Mouse (Mus musculus): Measurements from ENCODE around the gene Nrxn1. TPM values are rescaled to one million over a fixed set of nuclear protein-coding genes. Genes with fewer than 3 reads are reported as not detected.

Nrxn1 gene
- total RNA-seq, 2 experiments from 2014 or later, result 630 to 637 TPM

- no peak for DNase-seq
- intact Hi-C loops (cut with DNase I), result no loop called here
Measured at GRCm38 (mm10) chr17:90207617-90208016, 885.3 kb downstream of the Nrxn1 start.

GRCm38 (mm10) chr17:90203993-90204392, 888.9 kb downstream of the Nrxn1 start:
- no peak for DNase-seq
- intact Hi-C loops (cut with DNase I), result no loop called here

GRCm38 (mm10) chr17:90202785-90203184, 890.1 kb downstream of the Nrxn1 start:
- intact Hi-C loops (cut with DNase I), result no loop called here
- DNase-seq, result no peak

- intact Hi-C loops (cut with DNase I), result no loop called here
- peak; percentile 40 for DNase-seq
Measured at GRCm38 (mm10) chr17:90196772-90197171, 896.1 kb downstream of the Nrxn1 start.

GRCm38 (mm10) chr17:90141602-90142001, 951.3 kb downstream of the Nrxn1 start:
- DNase-seq, result peak; percentile 63
- intact Hi-C loops (cut with DNase I), result no loop called here

- intact Hi-C loops (cut with DNase I), result no loop called here
- peak; percentile 7 for DNase-seq
Measured at GRCm38 (mm10) chr17:90130836-90131235, 962.0 kb downstream of the Nrxn1 start.

GRCm38 (mm10) chr17:90129183-90129582, 963.7 kb downstream of the Nrxn1 start:
- intact Hi-C loops (cut with DNase I), result no loop called here
- DNase-seq, result no peak

- no peak for DNase-seq
- intact Hi-C loops (cut with DNase I), result no loop called here
Measured at GRCm38 (mm10) chr17:90127561-90127960, 965.3 kb downstream of the Nrxn1 start.

GRCm38 (mm10) chr17:90122796-90123481, 969.9 kb downstream of the Nrxn1 start:
- intact Hi-C loops (cut with DNase I), result no loop called here
- no peak for DNase-seq

GRCm38 (mm10) chr17:90116241-90116640, 976.6 kb downstream of the Nrxn1 start:
- intact Hi-C loops (cut with DNase I), result no loop called here
- DNase-seq, result no peak

- intact Hi-C loops (cut with DNase I), result no loop called here
- DNase-seq, result no peak
Measured at GRCm38 (mm10) chr17:90094999-90095398, 997.9 kb downstream of the Nrxn1 start.

GRCm38 (mm10) chr17:90088314-90088650, 1004.6 kb downstream of the Nrxn1 start:
- DNase-seq, result peak; percentile 97
- intact Hi-C loops (cut with DNase I), result no loop called here

- DNase-seq, result no peak
- intact Hi-C loops (cut with DNase I), result no loop called here
Measured at GRCm38 (mm10) chr17:90087616-90088313, 1005.1 kb downstream of the Nrxn1 start.

GRCm38 (mm10) chr17:90086826-90087225, 1006.0 kb downstream of the Nrxn1 start:
- peak; percentile 97 for DNase-seq
- intact Hi-C loops (cut with DNase I), result no loop called here

- no peak for DNase-seq
- intact Hi-C loops (cut with DNase I), result no loop called here
Measured at GRCm38 (mm10) chr17:90079003-90079402, 1013.9 kb downstream of the Nrxn1 start.

- intact Hi-C loops (cut with DNase I), result no loop called here
- DNase-seq, result no peak
Measured at GRCm38 (mm10) chr17:90078488-90078887, 1014.4 kb downstream of the Nrxn1 start.

- intact Hi-C loops (cut with DNase I), result no loop called here
- DNase-seq, result no peak
Measured at GRCm38 (mm10) chr17:90062866-90063265, 1030.0 kb downstream of the Nrxn1 start.

- intact Hi-C loops (cut with DNase I), result no loop called here
- peak; percentile 73 for DNase-seq
Measured at GRCm38 (mm10) chr17:90060872-90061271, 1032.0 kb downstream of the Nrxn1 start.

GRCm38 (mm10) chr17:90060168-90060567, 1032.7 kb downstream of the Nrxn1 start:
- intact Hi-C loops (cut with DNase I), result no loop called here
- DNase-seq, result no peak

GRCm38 (mm10) chr17:90059320-90060111, 1033.4 kb downstream of the Nrxn1 start:
- intact Hi-C loops (cut with DNase I), result no loop called here
- DNase-seq, result no peak

GRCm38 (mm10) chr17:90054312-90054711, 1038.6 kb downstream of the Nrxn1 start:
- intact Hi-C loops (cut with DNase I), result no loop called here
- peak; percentile 87 for DNase-seq

GRCm38 (mm10) chr17:90039316-90039715, 1053.6 kb downstream of the Nrxn1 start:
- no peak for DNase-seq
- intact Hi-C loops (cut with DNase I), result no loop called here
